Mouse (Mus musculus) thymus, adult 2 months (tissue): ENCODE results near the gene Wnt10a.

Source experiments
- CTCF ChIP-seq: fragments of 200-500 bp; IDR thresholded peaks from 2 replicates; pipeline ENCODE4 v1.5.1; 2012; ENCODE audit warnings: mild to moderate bottlenecking, control low read depth, low read length, moderate library complexity, borderline replicate concordance; ENCODE audit not compliant: control insufficient read depth, poor library complexity, insufficient read depth; ENCODE audit errors: extremely low read depth
- POLR2A ChIP-seq: fragments of 200-500 bp; IDR thresholded peaks from 2 replicates; pipeline ENCODE4 v1.6.1; 2012; ENCODE audit warnings: mild to moderate bottlenecking, low read length, control low read depth, moderate library complexity; ENCODE audit not compliant: control insufficient read depth, poor library complexity, insufficient read depth; ENCODE audit errors: extremely low read depth

DNA sequence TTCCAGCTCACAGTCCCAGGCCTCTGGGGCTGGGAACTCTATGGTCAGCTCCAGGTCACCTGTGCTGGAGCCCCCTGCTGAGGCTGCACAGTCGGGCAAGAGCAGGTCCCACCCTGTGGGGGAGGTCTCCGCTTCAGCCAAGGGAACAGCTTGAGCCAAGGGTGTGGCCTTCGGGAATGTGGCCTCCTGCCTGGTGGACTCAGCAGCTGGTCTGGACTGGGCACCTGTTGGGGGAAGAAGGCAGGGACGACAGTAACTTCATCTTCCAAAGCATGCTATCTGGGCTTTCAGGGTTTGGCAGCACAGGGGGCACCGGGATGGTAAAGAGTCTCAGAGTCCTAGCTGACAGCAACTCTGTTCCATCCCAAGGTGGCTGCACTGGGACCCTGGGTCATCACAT is 44.0 kb upstream of the Wnt10a start:
- no peak for TF ChIP-seq CTCF
- TF ChIP-seq POLR2A = no peak
